Mouse (Mus musculus): ENCODE measurements around the gene Cdc42bpb. TPM values are rescaled to one million over a fixed set of nuclear protein-coding genes. Genes with fewer than 3 reads are reported as not detected.

Gene Cdc42bpb
- total RNA-seq, 4 experiments from 2014 or later = 13.7 to 18.7 (median 14.9) TPM

DNA sequence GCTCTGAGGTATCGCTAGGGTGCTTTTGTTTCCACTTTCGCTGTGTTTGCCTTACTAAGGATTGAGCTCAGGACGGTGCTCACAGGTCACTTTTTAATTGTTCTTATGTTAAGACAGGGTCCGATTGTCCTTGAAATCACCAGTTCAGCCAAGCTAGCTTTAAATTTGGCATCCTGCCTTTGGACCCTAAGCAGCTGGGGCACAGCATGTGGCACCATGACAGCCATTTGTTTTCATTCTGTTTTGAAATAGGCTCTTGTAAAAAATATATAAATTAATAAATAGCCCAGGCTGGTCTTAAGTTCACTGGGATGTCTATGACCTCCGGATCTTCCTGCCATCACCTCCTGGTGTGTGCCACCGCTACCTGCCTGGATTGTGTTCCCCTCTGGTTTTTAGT is 132.4 kb downstream of the Cdc42bpb start:
- no peak for DNase-seq (ENCODE audit: low spot score in 2 of 2)

DNA sequence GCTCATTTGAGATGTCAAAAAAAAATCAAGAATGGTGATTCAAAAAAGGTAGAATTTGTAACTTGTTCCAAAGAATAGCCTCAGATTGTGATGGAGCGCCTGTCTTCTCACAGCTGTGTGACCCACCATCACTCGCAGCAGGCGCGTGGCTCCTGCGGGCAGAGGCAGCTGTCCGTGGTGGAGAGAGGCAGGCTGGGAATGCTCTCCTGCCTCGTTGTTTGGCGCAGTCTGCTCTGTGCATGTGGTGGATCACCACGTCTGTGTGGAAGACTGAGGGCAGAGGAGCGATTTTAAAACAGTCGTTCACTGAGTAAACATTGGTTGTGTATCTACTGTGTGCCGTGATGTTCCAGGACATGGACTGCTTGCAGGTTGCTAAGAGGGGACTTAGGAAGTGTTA is 133.8 kb downstream of the Cdc42bpb start:
- no peak for DNase-seq (ENCODE audit: low spot score in 2 of 2)

Other genes with a start within 250 kb of the Cdc42bpb start
- 10 to 100 TPM in 3 of 4 experiments, 1 to 10 TPM in 1; 8.7 to 20.0 (median 12.9) TPM for gene Traf3, start 211.3 kb downstream of the Cdc42bpb start, total RNA-seq (2022)
- not detected for gene 4930595D18Rik, start 193.2 kb downstream of the Cdc42bpb start, total RNA-seq (2022)
- gene Amn, start 106.6 kb downstream of the Cdc42bpb start, total RNA-seq (2022) = not detected
- not detected for gene Lbhd2, start 29.1 kb upstream of the Cdc42bpb start, total RNA-seq (2022)
- gene Exoc3l4, start 39.3 kb upstream of the Cdc42bpb start, total RNA-seq (2022) = 1 to 10 TPM in 3 of 4 experiments, under 1 TPM in 1; 0.72 to 3.2 (median 2.7) TPM
- 10 to 100 TPM; 17.0 to 41.0 (median 32.6) TPM for gene Tnfaip2, start 64.8 kb upstream of the Cdc42bpb start, total RNA-seq (2022)
- under 1 TPM in 3 of 4 experiments, not detected in 1; 0.27 to 0.34 (median 0.31) TPM for gene Gm266, start 108.1 kb upstream of the Cdc42bpb start, total RNA-seq (2022)
- gene Eif5, start 160.3 kb upstream of the Cdc42bpb start, total RNA-seq (2022) = 100 to 1,000 TPM; 151 to 194 (median 168) TPM
- gene Mark3, start 196.8 kb upstream of the Cdc42bpb start, total RNA-seq (2022) = 10 to 100 TPM; 45.6 to 57.4 (median 48.2) TPM

All from gastrocnemius, adult 8-10 months (tissue).